Mouse (Mus musculus) gastrocnemius, postnatal 25 days (tissue): ENCODE measurements at regions not wholly inside any gene's neighbourhood (a gene's known extent, or its start where the extent isn't known, plus 50 kb on each side); places are given as distances from the start of the nearest gene placed in this dataset.
"Not testable (repeated sequence)": the region's sequence is repeated elsewhere in the genome, so short reads cannot be mapped to it uniquely, and the experiment has no call there.

Source experiments
- DNase-seq: peaks from one replicate; pipeline ENCODE4 v3.0.0; 2022

DNA sequence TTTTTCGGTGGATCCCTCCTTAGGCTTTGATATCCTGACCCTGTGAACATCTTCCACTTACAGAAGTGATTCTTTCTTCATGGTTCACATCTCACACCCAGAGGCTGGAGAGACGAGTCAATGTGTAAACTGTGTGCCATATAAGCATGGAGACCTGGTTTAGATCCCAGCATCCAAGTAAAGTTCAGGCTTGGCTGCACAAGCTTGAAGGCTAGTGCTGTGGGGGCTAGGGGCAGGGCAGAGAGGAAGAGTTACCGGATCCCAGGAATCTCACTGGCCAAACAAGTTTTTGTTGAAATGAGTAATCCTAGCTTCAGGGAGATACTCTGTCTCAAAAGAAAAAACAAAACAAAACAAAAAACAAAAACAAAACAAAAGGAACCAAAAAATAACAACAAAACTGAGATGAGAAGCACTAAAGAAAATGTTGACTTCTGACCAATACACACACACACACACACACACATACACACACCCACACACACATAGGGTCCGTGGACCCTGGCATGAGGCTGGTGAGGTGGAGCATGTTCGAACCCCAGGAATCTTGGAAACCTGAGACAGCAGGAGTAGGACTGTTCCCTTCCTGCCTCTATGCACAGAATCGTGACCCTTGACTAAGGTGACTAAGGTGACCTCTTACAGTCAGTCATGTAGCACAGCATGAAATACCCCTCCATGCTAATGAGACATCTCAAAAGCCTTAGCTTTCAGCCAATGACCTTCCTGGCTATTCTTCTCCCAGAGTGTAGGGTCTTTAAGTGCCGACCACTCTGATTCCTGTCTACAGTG is 55.2 kb downstream of the Gm12728 start:
- no peak for DNase-seq

GRCm38 (mm10) chr4:105845998-105846989 is 56.6 kb downstream of the Gm12728 start:
- DNase-seq = not testable (repeated sequence)

DNA sequence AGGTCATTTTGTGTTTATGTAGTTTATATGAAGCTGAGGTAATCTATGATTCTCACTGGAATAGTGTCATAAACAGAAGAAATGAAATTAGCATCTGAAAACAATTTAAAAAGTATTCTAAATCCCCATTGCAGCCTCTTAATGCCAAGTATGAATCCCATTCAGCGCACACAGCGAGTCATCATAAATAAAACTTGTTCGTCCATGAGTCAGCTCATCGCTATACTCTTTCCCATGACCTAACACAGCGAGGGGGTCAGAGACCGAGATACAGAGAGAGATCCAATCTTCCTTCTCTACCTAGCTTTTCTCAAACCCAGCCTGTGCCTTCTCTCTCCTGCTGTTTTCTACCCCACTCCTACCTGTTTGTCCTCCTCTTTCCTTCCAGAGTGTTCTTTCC is 63.4 kb downstream of the Gm12728 start:
- no peak for DNase-seq

DNA sequence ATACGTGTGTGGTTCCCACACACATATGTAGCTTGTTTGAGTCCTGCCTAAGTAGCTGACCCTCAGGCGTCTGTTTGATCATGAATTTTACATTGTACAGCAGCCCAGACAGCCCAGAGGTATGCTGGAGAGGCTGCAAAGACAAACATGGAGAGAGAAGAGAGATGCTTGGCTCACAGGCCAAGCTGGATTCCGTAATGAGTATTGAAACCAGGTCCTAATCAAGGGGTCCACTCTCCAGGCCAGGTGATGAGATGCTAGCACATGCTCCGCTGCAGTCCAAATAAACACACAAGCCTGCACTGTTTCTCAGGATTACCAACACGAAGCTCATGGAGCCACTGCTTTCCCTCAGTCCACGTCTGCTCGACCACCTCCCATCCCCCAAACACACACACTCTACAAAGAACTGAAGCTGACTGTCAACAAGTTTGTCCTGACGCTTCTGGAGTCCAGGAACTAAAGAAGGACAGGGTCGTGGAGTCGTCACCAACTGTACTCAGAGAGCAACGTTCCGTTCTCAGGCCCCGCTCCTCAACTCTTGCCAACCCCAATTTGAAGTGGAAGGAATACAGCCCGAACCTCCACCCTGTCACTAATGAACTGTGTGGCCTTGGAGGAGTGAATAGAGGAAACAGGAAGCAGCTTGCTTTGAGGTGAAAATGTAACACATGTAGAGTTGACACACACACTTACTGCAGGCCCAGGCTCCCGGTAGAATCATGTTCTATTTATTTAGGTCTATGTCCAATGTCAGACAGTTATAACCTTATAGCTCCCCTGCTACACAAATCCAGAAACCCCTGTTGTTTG is 69.6 kb downstream of the Gm12728 start:
- DNase-seq = no peak

DNA sequence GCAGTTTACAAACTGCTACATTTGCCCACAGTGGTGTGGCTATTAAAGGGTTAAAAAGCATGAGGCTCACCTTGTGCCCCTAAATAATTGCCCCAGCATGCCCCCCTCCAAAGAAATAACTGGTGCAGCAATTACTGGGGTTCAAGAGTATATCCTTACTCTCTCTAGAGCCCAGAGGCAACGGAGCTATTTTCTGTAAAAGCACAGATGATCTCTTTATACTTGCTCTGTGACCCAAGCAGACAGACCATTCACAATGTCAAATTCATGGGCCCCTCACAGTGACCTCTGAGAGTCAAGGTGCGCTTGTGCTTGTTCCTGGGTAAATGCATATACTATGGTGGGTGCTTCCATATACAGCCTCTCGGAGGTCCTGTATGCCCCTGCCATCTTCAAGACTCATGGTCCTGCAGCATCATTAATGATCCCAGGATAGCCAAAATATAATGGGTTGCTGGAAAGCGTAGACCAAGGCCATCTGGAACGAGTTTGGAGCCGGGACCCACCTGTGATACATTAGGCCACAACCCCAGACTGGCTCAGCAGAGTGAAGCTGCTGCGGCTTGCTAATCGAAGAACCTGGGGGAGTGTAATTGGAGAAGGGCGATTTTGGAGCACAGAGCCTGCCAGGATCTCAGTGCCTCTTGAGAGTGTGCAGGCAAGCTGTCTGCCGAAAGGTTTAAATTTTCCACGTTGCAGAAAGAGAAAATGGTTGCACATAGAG is 71.4 kb downstream of the Gm12728 start:
- DNase-seq = peak; percentile 44

- DNase-seq = no peak
These were observed 72.0 kb downstream of the Gm12728 start for GRCm38 (mm10) chr4:105861654-105862037.

DNA sequence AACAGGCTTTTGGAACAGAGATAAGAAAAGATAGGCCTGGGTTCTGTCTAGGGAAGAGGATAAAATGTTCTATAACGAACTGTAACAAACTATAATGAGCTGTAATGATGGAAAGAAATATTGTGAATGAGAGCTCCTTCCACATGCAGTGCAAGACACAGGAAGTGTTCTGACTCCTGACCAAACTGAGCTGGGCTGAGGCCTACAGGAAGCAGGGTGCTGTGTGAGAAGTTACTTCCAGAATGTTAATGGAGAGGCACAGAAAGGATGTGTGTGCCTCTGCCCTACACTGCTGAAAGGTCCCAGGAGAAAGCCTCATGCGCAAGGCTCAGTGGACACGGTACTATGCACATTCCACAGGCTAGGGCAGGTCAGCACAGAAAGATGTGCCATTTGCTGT is 80.8 kb downstream of the Gm12728 start:
- DNase-seq = no peak

GRCm38 (mm10) chr4:105877246-105877645 is 87.6 kb downstream of the Gm12728 start:
- DNase-seq = no peak

- DNase-seq = no peak
These were observed 90.2 kb downstream of the Gm12728 start for GRCm38 (mm10) chr4:105879891-105880290.

DNA sequence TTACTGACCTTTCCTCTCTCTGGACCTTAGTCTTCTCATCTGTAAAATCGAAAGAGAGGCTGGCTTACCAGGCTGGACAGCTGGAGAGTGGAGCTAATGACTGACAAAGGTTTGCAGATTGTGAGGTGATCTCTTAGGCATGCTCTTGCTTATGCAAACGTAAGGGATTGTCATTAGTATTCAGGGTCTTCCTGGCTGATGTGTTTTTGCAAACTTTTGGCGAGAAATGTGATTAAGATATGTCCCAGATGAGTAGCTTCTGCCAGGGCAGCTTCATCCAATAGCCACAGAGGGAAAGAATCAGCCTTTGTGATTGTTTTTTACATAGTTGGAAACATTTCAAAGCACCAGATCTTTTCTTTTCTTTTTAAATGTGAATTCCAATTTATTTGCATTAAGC is 95.1 kb downstream of the Gm12728 start:
- peak; percentile 14 for DNase-seq

DNA sequence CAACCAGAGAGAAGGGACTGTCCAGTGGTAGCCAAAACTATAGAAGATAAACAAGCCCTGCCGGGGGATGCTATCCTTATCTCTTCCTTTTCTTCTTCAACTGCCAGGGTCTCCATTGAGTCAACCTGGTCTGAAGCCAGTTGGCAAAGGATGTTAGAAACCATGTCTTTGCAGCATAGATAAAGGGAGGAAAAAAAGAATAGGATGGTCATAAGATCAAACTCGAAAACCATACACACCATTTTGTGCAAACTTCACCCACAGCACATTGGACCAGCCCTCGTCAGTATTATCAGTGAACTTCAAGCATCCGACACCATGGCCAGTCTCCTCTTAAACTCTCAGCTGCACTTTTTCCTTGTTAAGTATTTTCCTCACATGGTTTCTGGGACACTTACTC is 101.8 kb downstream of the Gm12728 start:
- DNase-seq = no peak

GRCm38 (mm10) chr4:105892065-105892464 is 102.4 kb downstream of the Gm12728 start:
- DNase-seq = no peak

- no peak for DNase-seq
These were observed 105.4 kb downstream of the Gm12728 start for GRCm38 (mm10) chr4:105895116-105895515.

DNA sequence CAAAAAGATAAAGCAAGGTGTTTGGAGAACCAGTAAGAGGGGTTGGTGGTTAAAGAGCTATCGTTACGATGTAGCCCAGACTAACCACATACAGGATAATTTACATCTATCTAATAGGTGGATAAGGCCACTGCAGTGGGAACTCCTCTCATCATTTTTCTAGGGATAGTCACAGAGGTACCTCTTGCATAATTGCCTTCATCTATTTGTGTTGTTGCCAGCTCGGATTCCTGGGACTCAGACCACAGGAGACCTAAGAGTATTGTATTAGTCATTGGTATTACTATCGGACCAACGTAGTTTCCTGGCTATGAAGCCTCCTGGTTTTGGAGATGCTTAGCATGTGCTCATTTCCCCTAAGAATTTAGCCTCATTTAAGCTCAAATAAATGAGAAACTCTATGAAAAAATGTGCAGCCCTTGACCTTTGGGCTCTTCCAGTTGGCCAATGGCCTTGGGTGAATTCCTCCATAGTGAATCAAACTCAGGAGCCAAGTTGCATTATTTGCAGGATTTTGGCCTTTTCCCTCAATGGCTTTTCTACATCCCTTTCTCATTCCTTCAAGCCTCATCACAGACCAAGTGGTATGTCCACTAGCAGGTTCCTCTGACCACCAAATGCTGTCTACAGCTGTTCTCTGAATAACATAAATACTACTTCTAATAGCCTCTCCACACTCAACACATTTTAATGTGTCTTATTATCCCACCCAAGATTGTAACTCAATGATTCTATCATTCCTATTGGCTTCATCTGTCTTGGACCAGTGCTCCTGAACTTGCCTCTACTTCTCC is 108.6 kb downstream of the Gm12728 start:
- DNase-seq = peak; percentile 28

- DNase-seq = no peak
These were observed 115.2 kb downstream of the Gm12728 start for GRCm38 (mm10) chr4:105904896-105905295.

- DNase-seq = no peak
These were observed 116.7 kb downstream of the Gm12728 start for GRCm38 (mm10) chr4:105906411-105906810.

GRCm38 (mm10) chr4:105907611-105908010 is 117.9 kb downstream of the Gm12728 start:
- DNase-seq = no peak

- no peak for DNase-seq
These were observed 118.6 kb downstream of the Gm12728 start for GRCm38 (mm10) chr4:105908281-105908680.

GRCm38 (mm10) chr4:105909272-105909671 is 119.6 kb downstream of the Gm12728 start:
- DNase-seq = no peak

DNA sequence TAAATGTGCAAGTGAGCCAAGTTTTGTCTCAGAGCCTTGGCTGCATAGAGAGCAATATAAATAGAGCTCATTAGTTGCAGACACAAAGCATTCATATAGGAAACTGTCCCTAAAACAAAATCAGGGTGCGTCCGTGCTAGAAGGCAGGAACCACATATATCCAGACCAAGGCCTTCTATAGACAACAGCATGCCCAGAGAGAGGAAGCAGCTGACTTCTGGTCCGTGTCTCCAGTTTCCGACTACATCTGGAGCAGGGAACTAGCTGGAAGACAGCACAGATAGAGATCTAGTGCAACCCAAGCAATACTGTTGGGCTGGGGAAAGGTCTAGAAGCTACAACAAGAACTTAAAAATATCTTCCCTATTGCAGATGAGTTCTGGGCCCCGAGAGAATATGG is 121.0 kb downstream of the Gm12728 start:
- DNase-seq = no peak

GRCm38 (mm10) chr4:105911678-105912077 is 122.0 kb downstream of the Gm12728 start:
- DNase-seq = no peak
